In the genomic region with DNA sequence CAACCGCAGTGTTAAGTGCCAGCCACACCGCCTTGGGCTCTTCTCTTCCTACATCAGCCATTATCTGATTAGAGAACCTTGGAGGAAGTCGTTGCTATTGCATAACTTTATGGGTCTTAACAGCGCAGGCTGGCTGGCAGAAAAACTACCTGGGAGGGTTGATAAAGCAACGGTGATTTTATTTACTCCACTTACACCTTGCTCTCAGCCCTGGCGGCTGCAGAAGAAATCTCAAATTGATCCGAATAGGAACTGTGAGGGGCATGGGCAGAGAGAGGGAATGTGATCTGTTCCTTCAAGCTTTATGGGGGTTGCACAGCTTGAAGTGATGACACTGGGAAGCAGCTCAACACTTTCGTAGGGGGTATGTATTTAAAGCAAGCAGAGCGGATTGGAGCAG, we compare ENCODE assay signal across 9 mouse cellular contexts.
DNase-seq lines count a peak whose midpoint lies in the region; ATAC-seq and TF ChIP-seq lines count a peak whose summit lies in the region.
"Had no signal": no experiment of that assay in that cellular context is flagged by ENCODE, and none has a peak within 500 bp of the region (broad histone marks: within the 10 kb centered on the region; RNA-seq: fewer than 3 reads in every experiment).

No protein-coding gene starts in this region.

- H3K9ac ChIP-seq in forebrain, embryonic 16.5 days (replicated peaks; ENCODE audit: low read depth, low read length) = no peak overlapping the region
- H3K9ac ChIP-seq in forebrain, embryonic 11.5 days (ENCODE audit: low read length) = no peak overlapping the region
- no peak overlapping the region for H3K9ac ChIP-seq in midbrain, postnatal 0 days (replicated peaks; ENCODE audit: low read length, poor library complexity, severe bottlenecking)
- no peak overlapping the region for H3K9ac ChIP-seq in midbrain, embryonic 13.5 days (replicated peaks)
- peak overlapping the region; percentile 14; the same call in 1 of the 2 replicates for H3K9ac ChIP-seq in liver, embryonic 11.5 days (ENCODE audit: low read depth, low read length)
- H3K9ac ChIP-seq: limb, embryonic 12.5 days had no signal

- H3K27me3 ChIP-seq in forebrain, embryonic 16.5 days (replicated peaks; ENCODE audit: control insufficient read depth, insufficient read depth, low read length) = no peaks in the 10 kb centered on the region
- H3K27me3 ChIP-seq in forebrain, embryonic 11.5 days (ENCODE audit: control insufficient read depth, insufficient read depth, low read length) = peaks cover 2% of the 10 kb centered on the region; the same call in 1 of the 2 replicates
- H3K27me3 ChIP-seq in midbrain, postnatal 0 days (ENCODE audit: insufficient read depth, low read length) = no peaks in the 10 kb centered on the region
- H3K27me3 ChIP-seq in midbrain, embryonic 13.5 days = peaks cover 14% of the 10 kb centered on the region
- H3K27me3 ChIP-seq in liver, embryonic 11.5 days (replicated peaks; ENCODE audit: control insufficient read depth, insufficient read depth, low read length) = no peaks in the 10 kb centered on the region

- no peak overlapping the region for H3K4me3 ChIP-seq in forebrain, embryonic 16.5 days (replicated peaks; ENCODE audit: low read length)
- no peak overlapping the region for H3K4me3 ChIP-seq in forebrain, embryonic 11.5 days (ENCODE audit: low read depth, low read length)
- no peak overlapping the region for H3K4me3 ChIP-seq in midbrain, postnatal 0 days (ENCODE audit: low read depth, low read length)
- H3K4me3 ChIP-seq in midbrain, embryonic 13.5 days (replicated peaks) = no peak overlapping the region
- H3K4me3 ChIP-seq in liver, embryonic 11.5 days (ENCODE audit: low read depth, low read length) = no peak overlapping the region; the same call in 1 of the 2 replicates
- H3K4me3 ChIP-seq: limb, embryonic 12.5 days had no signal

- DNase-seq in forebrain, embryonic 11.5 days (ENCODE audit: low spot score) = no peak
- peak; percentile 49 for DNase-seq in midbrain, postnatal 0 days (ENCODE audit: low spot score)
- DNase-seq in liver, embryonic 11.5 days (ENCODE audit: low spot score) = no peak
- DNase-seq in frontal cortex, adult 2 months (ENCODE audit: extremely low spot score in 1 of 2, low spot score in 1 of 2) = no peak
- DNase-seq in thymus, postnatal 25 days = no peak
- no peak for DNase-seq in kidney, adult 9 months

- no peaks in the 10 kb centered on the region for H3K9me3 ChIP-seq in forebrain, embryonic 16.5 days (ENCODE audit: control insufficient read depth, low read length)
- H3K9me3 ChIP-seq in forebrain, embryonic 11.5 days (ENCODE audit: control insufficient read depth, low read length) = no peaks in the 10 kb centered on the region
- no peaks in the 10 kb centered on the region for H3K9me3 ChIP-seq in midbrain, postnatal 0 days (ENCODE audit: low read length)
- H3K9me3 ChIP-seq in midbrain, embryonic 13.5 days = no peaks in the 10 kb centered on the region
- no peaks in the 10 kb centered on the region for H3K9me3 ChIP-seq in liver, embryonic 11.5 days (ENCODE audit: control insufficient read depth, low read length)
- H3K9me3 ChIP-seq: limb, embryonic 12.5 days had no signal

- H3K4me1 ChIP-seq in forebrain, embryonic 16.5 days (replicated peaks; ENCODE audit: control insufficient read depth, insufficient read depth, low read length) = peaks cover 35% of the 10 kb centered on the region
- H3K4me1 ChIP-seq in forebrain, embryonic 11.5 days (replicated peaks; ENCODE audit: control insufficient read depth, insufficient read depth, low read length) = peaks cover 7% of the 10 kb centered on the region
- H3K4me1 ChIP-seq in midbrain, postnatal 0 days (ENCODE audit: insufficient read depth, low read length) = no peaks in the 10 kb centered on the region
- peaks cover 46% of the 10 kb centered on the region for H3K4me1 ChIP-seq in midbrain, embryonic 13.5 days (replicated peaks)
- H3K4me1 ChIP-seq in liver, embryonic 11.5 days (replicated peaks; ENCODE audit: control insufficient read depth, insufficient read depth, low read length) = peaks cover 34% of the 10 kb centered on the region

- H3K27ac ChIP-seq in forebrain, embryonic 16.5 days (ENCODE audit: low read length) = no peak overlapping the region
- H3K27ac ChIP-seq in forebrain, embryonic 11.5 days (ENCODE audit: low read depth, low read length) = no peak overlapping the region
- no peak overlapping the region for H3K27ac ChIP-seq in midbrain, postnatal 0 days (ENCODE audit: low read depth, low read length)
- no peak overlapping the region for H3K27ac ChIP-seq in midbrain, embryonic 13.5 days
- no peak overlapping the region; the same call in none of the 2 replicates for H3K27ac ChIP-seq in liver, embryonic 11.5 days (ENCODE audit: low read depth, low read length)
- H3K27ac ChIP-seq: limb, embryonic 12.5 days had no signal

- 0 out of 2 replicates have a peak overlapping the region, but pooled peaks have one; percentile 13 for H3K4me2 ChIP-seq in forebrain, embryonic 16.5 days (ENCODE audit: low read length)
- H3K4me2 ChIP-seq in forebrain, embryonic 11.5 days (ENCODE audit: low read depth, low read length, severe bottlenecking) = no peak overlapping the region
- 0 out of 2 replicates have a peak overlapping the region, but pooled peaks have one; percentile 15 for H3K4me2 ChIP-seq in midbrain, postnatal 0 days (ENCODE audit: low read depth, low read length, poor library complexity, severe bottlenecking)
- H3K4me2 ChIP-seq in midbrain, embryonic 13.5 days (replicated peaks) = no peak overlapping the region
- peak overlapping the region; percentile 59 for H3K4me2 ChIP-seq in liver, embryonic 11.5 days

- no peaks in the 10 kb centered on the region for H3K36me3 ChIP-seq in forebrain, embryonic 16.5 days (ENCODE audit: control insufficient read depth, insufficient read depth)
- no peaks in the 10 kb centered on the region for H3K36me3 ChIP-seq in forebrain, embryonic 11.5 days (ENCODE audit: control insufficient read depth, insufficient read depth, low read length)
- no peaks in the 10 kb centered on the region for H3K36me3 ChIP-seq in midbrain, postnatal 0 days (ENCODE audit: insufficient read depth, low read length)
- no peaks in the 10 kb centered on the region for H3K36me3 ChIP-seq in midbrain, embryonic 13.5 days
- H3K36me3 ChIP-seq in liver, embryonic 11.5 days (ENCODE audit: control insufficient read depth, insufficient read depth, low read length) = no peaks in the 10 kb centered on the region
- H3K36me3 ChIP-seq: limb, embryonic 12.5 days had no signal

- WGBS in forebrain, embryonic 16.5 days = 33% methylated on average over 9 of the region's 9 CpGs
- WGBS in forebrain, embryonic 11.5 days = 44% methylated on average over 9 of the region's 9 CpGs
- 47% methylated on average over 9 of the region's 9 CpGs for WGBS in midbrain, postnatal 0 days
- WGBS in midbrain, embryonic 13.5 days = 40% methylated on average over 9 of the region's 9 CpGs
- WGBS in liver, embryonic 11.5 days = 10% methylated on average over 9 of the region's 9 CpGs

- ATAC-seq in forebrain, embryonic 16.5 days = peak; percentile 24; the same call in 1 of the 2 replicates
- ATAC-seq in forebrain, embryonic 11.5 days (replicated peaks; ENCODE audit: low FRiP score) = no peak
- ATAC-seq in midbrain, postnatal 0 days (ENCODE audit: low FRiP score) = no peak
- no peak for ATAC-seq in midbrain, embryonic 13.5 days
- peak; percentile 79 for ATAC-seq in liver, embryonic 11.5 days (replicated peaks; ENCODE audit: low FRiP score)

- TF ChIP-seq CTCF in midbrain, postnatal 0 days (IDR thresholded peaks at IDR 0.05) = no peak

Comparison
In these comparisons a context has a peak if more than half of its experiments do, and no peak if none do; other contexts are left out.
1. ATAC-seq: peak in forebrain, embryonic 16.5 days (single experiment) and liver, embryonic 11.5 days (single experiment); none in forebrain, embryonic 11.5 days (single experiment), midbrain, postnatal 0 days (single experiment) and midbrain, embryonic 13.5 days (single experiment).
2. H3K4me2 ChIP-seq: peak in forebrain, embryonic 16.5 days (single experiment), midbrain, postnatal 0 days (single experiment) and liver, embryonic 11.5 days (single experiment); none in forebrain, embryonic 11.5 days (single experiment) and midbrain, embryonic 13.5 days (single experiment).